Mouse (Mus musculus): ENCODE measurements around the gene Pou6f1.

- TF ChIP-seq CTCF (IDR thresholded peaks at IDR 0.05; ENCODE audit: control insufficient read depth, insufficient read depth, insufficient replicate concordance, low read depth, low read length) (no peak), POLR2A (IDR thresholded peaks at IDR 0.05; ENCODE audit: control insufficient read depth, low read depth, low read length) (no peak)
These were observed 43.8 kb downstream of the Pou6f1 start for GRCm38 (mm10) chr15:100555965-100556364.
